Mouse (Mus musculus) hindbrain, embryonic 14.5 days (tissue): ENCODE data around the gene Spg7. TPM values are rescaled to one million over a fixed set of nuclear protein-coding genes. Genes with fewer than 3 reads are reported as not detected.

Source experiments
- microRNA-seq: library from miRNA; unstranded; fragments of <30 nt; microRNA quantifications from one replicate; pipeline ENCODE4, GENCODE M21; 2016
- polyA plus RNA-seq: library from polyadenylated mRNA; unstranded; fragments of >200 nt; fragmentation: Nextera tagmentation; extraction: Ambion mirVana; gene quantifications from 2 replicates; pipeline ENCODE4 v1.2.1, GENCODE M21; 2014

The Spg7 gene
- polyA plus RNA-seq, 1 experiment from 2014 or later = 44.1 TPM

Small RNA genes lying within 50 kb of the gene (microRNA-seq; reads per million reads assigned to microRNA genes)
- not detected for gene Mir7079
- gene Mir7080 = not detected

Other genes with a start within 250 kb of the Spg7 start
- 1.5 TPM in 2 replicates for gene Cdh15, start 215.0 kb upstream of the Spg7 start, polyA plus RNA-seq
- 45.3 and 49.9 TPM in 2 replicates for gene Ankrd11, start 20.7 kb upstream of the Spg7 start, polyA plus RNA-seq
- 766 and 865 TPM in 2 replicates for gene Rpl13, start 39.4 kb downstream of the Spg7 start, polyA plus RNA-seq
- gene Cpne7, start 54.4 kb downstream of the Spg7 start, polyA plus RNA-seq = 2.2 and 3.3 TPM in 2 replicates
- 1.3 and 3.0 TPM in 2 replicates for gene Sult5a1, start 95.4 kb downstream of the Spg7 start, polyA plus RNA-seq
- gene Dpep1, start 123.3 kb downstream of the Spg7 start, polyA plus RNA-seq = 0.25 and 0.34 TPM in 2 replicates
- gene Chmp1a, start 149.8 kb downstream of the Spg7 start, polyA plus RNA-seq = 160 and 164 TPM in 2 replicates
- gene Spata33, start 149.9 kb downstream of the Spg7 start, polyA plus RNA-seq = 5.2 and 9.8 TPM in 2 replicates
- 42.9 and 44.1 TPM in 2 replicates for gene Cdk10, start 161.9 kb downstream of the Spg7 start, polyA plus RNA-seq
- gene Spata2l, start 173.3 kb downstream of the Spg7 start, polyA plus RNA-seq = 8.4 and 9.1 TPM in 2 replicates
- 18.5 and 19.5 TPM in 2 replicates for gene Zfp276, start 191.3 kb downstream of the Spg7 start, polyA plus RNA-seq
- 57.7 and 58.8 TPM in 2 replicates for gene Vps9d1, start 191.4 kb downstream of the Spg7 start, polyA plus RNA-seq